Mouse (Mus musculus) neural tube, embryonic 14.5 days (tissue): Measurements from ENCODE around the gene Acsl3. TPM values are rescaled to one million over a fixed set of nuclear protein-coding genes. Genes with fewer than 3 reads are reported as not detected.

Source experiments
- ATAC-seq: fragments of 200-750 bp; cut with Nextera tagmentation; 2 replicates; pipeline ENCODE4 v1.8.0; 2017; ENCODE audit warnings: low read depth, mild to moderate bottlenecking, moderate TSS enrichment, moderate library complexity
- H3K27ac ChIP-seq: fragments of 300-500 bp; sonication (generic); 2 replicates; pipeline ENCODE4 v1.5.1; 2014; ENCODE audit warnings: low read depth, mild to moderate bottlenecking, control low read depth, low read length, moderate library complexity, mixed read lengths
- H3K27me3 ChIP-seq: fragments of 300-500 bp; sonication (generic); 2 replicates; pipeline ENCODE4 v1.6.1; 2014; ENCODE audit warnings: low read length; ENCODE audit not compliant: control insufficient read depth, insufficient read depth
- H3K36me3 ChIP-seq: fragments of 300-500 bp; sonication (generic); 2 replicates; pipeline ENCODE4 v1.6.1; 2014; ENCODE audit warnings: low read length, mixed read lengths; ENCODE audit not compliant: control insufficient read depth, insufficient read depth
- H3K4me1 ChIP-seq: fragments of 300-500 bp; sonication (generic); 2 replicates; pipeline ENCODE4 v1.6.1; 2014; ENCODE audit warnings: low read length; ENCODE audit not compliant: control insufficient read depth, insufficient read depth
- H3K4me2 ChIP-seq: fragments of 300-500 bp; sonication (generic); 2 replicates; pipeline ENCODE4 v1.6.1; 2014; ENCODE audit warnings: mild to moderate bottlenecking, low read depth, low read length, control low read depth
- H3K4me3 ChIP-seq: fragments of 300-500 bp; sonication (generic); 2 replicates; pipeline ENCODE4 v1.5.1; 2014; ENCODE audit warnings: low read depth, low read length, control low read depth, mixed read lengths
- H3K9ac ChIP-seq: fragments of 300-500 bp; sonication (generic); replicated peaks from 2 replicates; pipeline ENCODE4 v1.6.1; 2014; ENCODE audit warnings: low read depth, mild to moderate bottlenecking, control low read depth, low read length, mixed read lengths
- H3K9me3 ChIP-seq: fragments of 300-500 bp; sonication (generic); 2 replicates; pipeline ENCODE4 v1.6.1; 2016; ENCODE audit warnings: low read length; ENCODE audit not compliant: control insufficient read depth
- WGBS: fragments of 180-500 bp; shearing (Covaris S2); extraction: QIAGEN DNeasy Blood & Tissue Kit; methylation state at CpG from one replicate; pipeline ENCODE4 v1.1.7; 2014; 5-methylcytosine and 5-hydroxymethylcytosine counted together
- polyA plus RNA-seq: library from polyadenylated mRNA; unstranded; fragments of >200 nt; fragmentation: Nextera tagmentation; extraction: Ambion mirVana; gene quantifications from 2 replicates; pipeline ENCODE4 v1.2.1, GENCODE M21; 2014

Gene Acsl3
- polyA plus RNA-seq, 1 experiment from 2014 or later: 124 TPM

DNA sequence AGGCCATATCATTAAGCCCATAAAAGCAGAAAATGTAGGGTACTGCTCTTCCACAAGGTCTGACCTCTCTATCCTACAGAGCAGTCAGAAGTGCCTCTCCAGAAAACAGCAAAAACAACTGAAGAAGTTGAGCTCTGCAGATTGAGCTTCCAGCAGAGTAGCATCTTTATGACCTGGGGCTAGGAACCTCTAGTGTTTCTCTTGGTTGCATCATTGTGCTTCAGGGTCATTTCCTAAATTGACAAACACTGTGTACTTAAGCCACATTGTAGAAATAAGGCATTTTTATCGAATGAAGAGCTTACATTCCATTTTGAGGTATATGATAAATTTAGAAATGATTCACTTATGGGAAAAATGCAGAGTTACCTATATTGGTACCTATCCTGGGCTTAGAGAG is 9.0 kb downstream of the Acsl3 start:
- no peak overlapping the region for H3K27ac ChIP-seq
- no peak overlapping the region for H3K4me2 ChIP-seq
- H3K9me3 ChIP-seq: no peaks in the 10 kb centered on the region
- ATAC-seq: no peak
- peaks cover 16% of the 10 kb centered on the region; the same call in 1 of the 2 replicates for H3K36me3 ChIP-seq
- H3K9ac ChIP-seq: no peak overlapping the region
- WGBS: 94% methylated on average over 1 of the region's 1 CpGs
- no peak overlapping the region for H3K4me3 ChIP-seq
- no peaks in the 10 kb centered on the region for H3K27me3 ChIP-seq
- no peaks in the 10 kb centered on the region for H3K4me1 ChIP-seq

DNA sequence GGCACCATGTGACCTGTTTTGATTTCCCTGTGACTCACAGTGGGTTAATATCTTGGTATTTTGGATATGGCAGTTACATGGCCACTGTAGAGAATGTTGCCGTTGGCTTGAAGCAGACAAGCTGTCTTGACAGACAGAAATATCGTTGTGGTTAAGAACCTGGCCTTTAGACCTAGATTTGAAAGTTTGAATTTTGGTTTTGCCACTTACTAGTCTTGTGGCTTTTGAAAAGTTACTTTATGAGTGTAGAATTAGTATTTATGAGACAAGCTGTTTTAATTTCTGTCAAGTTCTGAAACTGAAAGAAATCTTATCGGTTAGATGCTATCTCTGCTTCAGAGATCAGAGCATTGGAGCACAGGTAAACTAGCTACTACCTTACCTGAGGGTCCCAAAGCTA is 24.7 kb downstream of the Acsl3 start:
- Histone ChIP-seq H3K9ac (no peak overlapping the region), H3K36me3 (no peaks in the 10 kb centered on the region), H3K27me3 (no peaks in the 10 kb centered on the region), H3K4me3 (no peak overlapping the region), H3K27ac (no peak overlapping the region), H3K9me3 (no peaks in the 10 kb centered on the region), H3K4me2 (no peak overlapping the region), H3K4me1 (no peaks in the 10 kb centered on the region)
- ATAC-seq: no peak
- WGBS: 94% methylated on average over 3 of the region's 3 CpGs

DNA sequence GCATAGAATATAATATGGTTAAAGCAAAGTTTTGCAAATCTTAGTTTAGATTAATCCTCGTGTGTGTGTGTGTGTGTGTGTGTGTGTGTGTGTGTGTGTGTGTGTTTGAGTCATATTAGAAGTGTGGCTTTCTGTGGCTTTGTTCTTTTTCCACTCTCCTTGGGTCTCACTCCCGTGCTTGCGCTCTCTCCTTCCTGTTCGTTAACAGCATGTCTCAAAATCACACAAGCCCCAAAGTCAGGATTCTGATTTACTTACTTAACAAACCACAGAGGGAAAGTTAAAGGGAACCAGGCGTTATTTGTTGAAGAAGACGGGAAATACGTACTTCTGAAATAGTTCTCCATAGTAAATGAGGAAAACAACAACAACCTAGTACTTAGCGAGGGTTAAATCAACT is 26.5 kb downstream of the Acsl3 start:
- no peaks in the 10 kb centered on the region for H3K9me3 ChIP-seq
- no peak overlapping the region for H3K9ac ChIP-seq
- H3K36me3 ChIP-seq: no peaks in the 10 kb centered on the region
- H3K4me3 ChIP-seq: no peak overlapping the region
- no peak for ATAC-seq
- 89% methylated on average over 8 of the region's 8 CpGs for WGBS
- no peaks in the 10 kb centered on the region for H3K27me3 ChIP-seq
- H3K4me2 ChIP-seq: no peak overlapping the region
- no peaks in the 10 kb centered on the region for H3K4me1 ChIP-seq
- H3K27ac ChIP-seq: no peak overlapping the region

DNA sequence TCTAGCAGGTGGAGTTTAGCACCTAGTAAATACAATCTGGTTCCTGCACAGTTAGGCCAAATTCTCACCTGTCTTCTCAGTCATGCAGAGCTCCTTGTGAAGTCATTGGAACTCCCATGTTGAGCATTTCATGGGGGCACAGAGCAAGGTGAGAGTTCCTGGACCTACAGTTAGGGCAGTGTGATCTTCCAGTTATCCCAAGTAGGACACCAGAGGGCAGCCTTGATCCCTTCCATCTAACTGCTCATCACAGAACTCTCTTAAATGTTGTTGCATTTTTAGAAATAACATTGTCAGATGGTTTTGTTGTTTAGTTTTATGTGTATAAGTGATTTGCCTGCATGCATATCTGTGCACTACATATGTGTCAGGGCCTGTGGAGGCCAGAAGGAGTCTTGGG is 29.2 kb downstream of the Acsl3 start:
- Histone ChIP-seq H3K4me1 (no peaks in the 10 kb centered on the region), H3K9ac (no peak overlapping the region), H3K27ac (no peak overlapping the region), H3K36me3 (peaks cover 6% of the 10 kb centered on the region; the same call in 1 of the 2 replicates), H3K4me2 (no peak overlapping the region), H3K4me3 (no peak overlapping the region), H3K27me3 (no peaks in the 10 kb centered on the region), H3K9me3 (no peaks in the 10 kb centered on the region)
- ATAC-seq: no peak

DNA sequence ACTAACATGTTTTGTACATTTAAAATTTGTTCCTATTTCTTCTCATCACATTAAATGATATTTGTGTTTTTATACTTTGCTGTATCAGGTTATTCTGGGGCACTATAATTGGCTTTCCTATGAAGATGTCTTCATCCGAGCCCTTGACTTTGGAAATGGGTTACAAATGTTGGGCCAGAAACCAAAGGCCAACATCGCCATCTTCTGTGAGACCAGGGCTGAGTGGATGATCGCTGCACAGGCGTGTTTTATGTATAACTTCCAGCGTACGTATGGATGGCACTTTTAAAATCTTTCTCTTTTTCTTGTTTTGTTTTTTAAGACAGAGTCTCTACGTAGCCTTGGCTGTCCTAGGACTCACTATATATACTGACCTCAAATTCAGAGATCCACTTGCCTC is 30.5 kb downstream of the Acsl3 start:
- no peak overlapping the region for H3K27ac ChIP-seq
- no peak for ATAC-seq
- peaks cover 14% of the 10 kb centered on the region; the same call in 1 of the 2 replicates for H3K36me3 ChIP-seq
- H3K9ac ChIP-seq: no peak overlapping the region
- H3K4me3 ChIP-seq: no peak overlapping the region
- WGBS: 91% methylated on average over 7 of the region's 7 CpGs
- H3K9me3 ChIP-seq: no peaks in the 10 kb centered on the region
- H3K4me2 ChIP-seq: no peak overlapping the region
- no peaks in the 10 kb centered on the region for H3K27me3 ChIP-seq
- no peaks in the 10 kb centered on the region for H3K4me1 ChIP-seq

DNA sequence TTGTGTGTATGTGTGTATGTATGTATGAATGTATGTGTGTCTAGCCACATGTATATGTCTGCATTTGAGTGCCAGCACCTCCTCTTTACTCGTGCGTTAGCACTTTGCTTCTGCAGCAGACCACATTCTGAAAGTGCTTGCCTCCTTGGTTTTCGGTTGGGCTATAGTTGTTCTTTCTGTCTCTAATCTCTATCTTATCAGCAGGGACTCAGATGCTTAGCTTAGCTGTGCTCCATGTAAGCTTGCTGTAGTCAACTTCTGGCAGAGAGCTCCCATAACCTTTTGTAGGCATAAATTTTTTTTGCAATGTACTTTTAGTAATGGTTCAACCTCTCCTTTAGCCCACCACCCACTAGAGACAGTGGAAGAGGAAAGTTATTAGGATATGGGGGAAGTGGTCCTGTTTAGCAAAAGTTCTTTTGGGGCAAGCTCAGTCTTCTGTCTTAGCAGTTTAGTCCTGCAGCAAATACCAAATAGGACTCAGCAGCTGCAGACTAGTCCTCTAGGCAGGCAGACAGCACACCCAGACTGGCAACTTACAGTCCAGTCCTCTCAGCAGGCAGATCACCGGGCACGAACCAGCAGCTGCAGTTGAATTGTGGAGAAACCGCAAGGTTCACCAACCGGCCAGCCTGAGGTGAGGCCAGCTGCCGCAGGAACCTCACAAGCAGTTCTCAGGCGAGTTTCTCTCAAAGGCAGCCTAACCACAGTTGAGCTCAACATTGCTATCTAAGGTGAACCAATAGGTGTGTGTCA is 37.1 kb downstream of the Acsl3 start:
- no peaks in the 10 kb centered on the region for H3K9me3 ChIP-seq
- H3K4me3 ChIP-seq: no peak overlapping the region
- H3K27ac ChIP-seq: no peak overlapping the region
- no peak overlapping the region for H3K4me2 ChIP-seq
- H3K36me3 ChIP-seq: peaks cover 25% of the 10 kb centered on the region; the same call in 1 of the 2 replicates
- 93% methylated on average over 9 of the region's 9 CpGs for WGBS
- no peak for ATAC-seq
- no peak overlapping the region for H3K9ac ChIP-seq
- no peaks in the 10 kb centered on the region for H3K4me1 ChIP-seq
- no peaks in the 10 kb centered on the region for H3K27me3 ChIP-seq

DNA sequence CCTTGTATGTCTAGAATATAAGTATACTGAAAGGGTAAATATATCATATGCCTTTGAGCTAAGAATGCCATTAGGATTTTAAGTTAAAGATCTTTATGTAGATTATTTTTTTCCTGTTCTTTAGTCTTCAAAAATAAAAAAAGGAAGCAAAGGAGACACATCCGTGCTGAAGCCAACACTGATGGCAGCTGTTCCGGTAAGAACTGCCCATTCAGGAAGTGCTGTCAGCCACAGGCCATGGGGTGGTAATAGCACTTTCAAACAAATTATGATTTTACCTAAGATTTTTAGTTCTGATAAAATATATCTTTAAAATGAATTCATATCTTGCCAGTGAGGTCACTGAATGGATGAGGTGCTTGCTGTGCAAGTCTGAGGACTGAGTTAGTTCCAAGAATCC is 38.7 kb downstream of the Acsl3 start:
- 92% methylated on average over 2 of the region's 2 CpGs for WGBS
- Histone ChIP-seq H3K4me3 (no peak overlapping the region), H3K4me2 (no peak overlapping the region), H3K9me3 (no peaks in the 10 kb centered on the region), H3K27me3 (no peaks in the 10 kb centered on the region), H3K9ac (no peak overlapping the region), H3K36me3 (peaks cover 21% of the 10 kb centered on the region; the same call in 1 of the 2 replicates), H3K27ac (no peak overlapping the region), H3K4me1 (no peaks in the 10 kb centered on the region)
- no peak for ATAC-seq

DNA sequence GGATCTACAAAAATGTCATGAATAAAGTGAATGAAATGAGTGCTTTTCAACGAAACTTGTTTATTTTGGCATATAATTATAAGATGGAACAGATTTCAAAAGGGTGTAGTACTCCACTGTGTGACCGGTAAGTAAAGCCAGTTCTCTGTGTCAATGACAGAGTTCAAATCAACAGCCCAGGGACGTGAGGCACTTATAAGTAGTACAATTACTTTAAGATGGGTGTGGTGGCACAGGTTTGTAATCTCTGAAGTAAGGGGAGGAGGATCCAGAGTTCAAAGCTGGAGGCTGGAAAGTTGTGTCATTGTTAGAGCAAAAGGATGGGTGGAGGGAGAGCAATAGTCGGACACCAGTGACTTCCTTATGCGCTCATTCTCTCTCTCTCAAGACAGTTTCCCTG is 39.3 kb downstream of the Acsl3 start:
- Histone ChIP-seq H3K9me3 (no peaks in the 10 kb centered on the region), H3K9ac (no peak overlapping the region), H3K4me3 (no peak overlapping the region), H3K36me3 (peaks cover 22% of the 10 kb centered on the region), H3K27me3 (no peaks in the 10 kb centered on the region), H3K4me2 (no peak overlapping the region), H3K4me1 (no peaks in the 10 kb centered on the region), H3K27ac (no peak overlapping the region)
- no peak for ATAC-seq
- WGBS: 86% methylated on average over 5 of the region's 5 CpGs

DNA sequence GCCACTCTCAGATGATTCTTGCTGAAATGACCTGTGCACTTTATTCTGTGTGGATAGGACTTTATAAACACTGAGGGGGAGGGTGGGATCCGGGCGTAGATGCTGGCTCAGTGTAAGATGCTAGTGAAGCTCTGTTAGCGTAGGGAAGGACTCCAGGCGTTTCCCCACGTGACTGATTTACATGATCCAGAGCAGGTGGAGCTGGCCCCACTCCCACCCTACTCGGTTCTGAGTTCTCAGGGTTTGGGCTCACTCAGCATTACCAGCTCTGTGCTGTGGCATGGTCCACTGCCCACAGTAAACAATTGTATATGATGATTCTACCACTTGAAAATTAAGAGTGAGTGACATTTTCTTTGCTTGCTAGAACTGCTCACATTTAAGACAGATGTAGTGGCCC is 40.5 kb downstream of the Acsl3 start:
- no peak for ATAC-seq
- peaks cover 20% of the 10 kb centered on the region for H3K36me3 ChIP-seq
- H3K9me3 ChIP-seq: no peaks in the 10 kb centered on the region
- no peak overlapping the region for H3K9ac ChIP-seq
- no peak overlapping the region for H3K27ac ChIP-seq
- H3K4me3 ChIP-seq: no peak overlapping the region
- H3K4me2 ChIP-seq: no peak overlapping the region
- no peaks in the 10 kb centered on the region for H3K27me3 ChIP-seq
- 82% methylated on average over 6 of the region's 6 CpGs for WGBS
- no peaks in the 10 kb centered on the region for H3K4me1 ChIP-seq
